Mouse (Mus musculus): Measurements from ENCODE around the gene Alkbh3.

- no peak for TF ChIP-seq POLR2A (IDR thresholded peaks at IDR 0.05; ENCODE audit: insufficient read depth, low read length)
- no peak for TF ChIP-seq CTCF (IDR thresholded peaks at IDR 0.05; ENCODE audit: low read depth, low read length)
- TF ChIP-seq EP300 (IDR thresholded peaks at IDR 0.05; ENCODE audit: insufficient read depth, low read depth, low read length): no peak
Measured at GRCm38 (mm10) chr2:93971647-93972046, 39.0 kb downstream of the Alkbh3 start.
